In the genomic region with DNA sequence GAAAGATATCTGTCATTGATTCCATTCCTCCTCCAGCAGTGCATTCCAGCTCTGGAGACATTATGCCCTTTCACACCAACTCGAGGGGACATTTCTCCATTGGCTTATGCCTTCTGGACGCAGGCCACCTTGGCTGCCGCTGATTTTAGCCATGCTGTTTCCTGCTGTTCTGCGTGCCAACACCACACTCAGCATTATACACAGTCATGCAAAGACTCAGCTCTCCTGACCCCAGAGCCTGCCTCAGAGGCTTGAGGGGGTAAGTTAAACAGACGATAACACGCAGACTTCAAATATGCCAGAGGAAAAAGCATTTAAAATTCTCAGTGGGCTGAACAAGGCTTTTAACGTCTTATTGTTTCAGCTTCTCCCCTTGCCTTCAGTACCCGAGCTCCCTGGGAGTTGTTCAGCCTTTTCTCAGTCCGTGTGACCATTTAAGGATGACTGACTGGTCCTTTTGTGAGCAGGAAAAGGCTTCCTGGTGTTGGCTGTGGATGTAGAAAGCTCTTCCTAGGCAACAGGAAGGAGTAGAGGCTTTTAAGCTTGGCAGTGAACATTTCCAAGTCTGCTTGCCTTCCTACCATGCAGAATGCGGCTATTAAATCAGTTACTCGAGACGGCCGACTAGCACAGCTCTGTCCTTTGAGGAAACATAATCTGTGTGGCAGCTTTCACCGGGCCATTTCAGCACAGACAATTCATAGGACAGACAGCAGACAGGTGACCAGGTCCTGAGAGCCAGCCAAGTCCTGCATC, we compare ENCODE assay signal across 7 mouse cellular contexts. TPM values are rescaled to one million over a fixed set of nuclear protein-coding genes. Genes with fewer than 3 reads are reported as not detected.
A peak's percentile ranks its signal among the peaks of the same experiment; 100 is the strongest.
DNase-seq lines count a peak whose midpoint lies in the region; ATAC-seq lines count a peak whose summit lies in the region.

No protein-coding gene starts in this region.

- ATAC-seq in forebrain, embryonic 15.5 days (replicated peaks), result peak; percentile 42; the same call in 1 of the 2 replicates
- peak; percentile 91 for ATAC-seq in lung, embryonic 15.5 days (ENCODE audit: borderline replicate concordance, extremely low read depth, low FRiP score, low TSS enrichment)
- no peak for ATAC-seq in stomach, embryonic 15.5 days (ENCODE audit: insufficient read depth, low FRiP score, low read depth)
- no peak for ATAC-seq in erythroid progenitor cell, adult 5-6 weeks (replicated peaks; ENCODE audit: low FRiP score, poor library complexity, severe bottlenecking)

- peaks cover 10% of the 10 kb centered on the region; the same call in 1 of the 2 replicates for H3K4me1 ChIP-seq in brown adipose tissue, adult 24 weeks (ENCODE audit: control insufficient read depth, insufficient read depth, insufficient read length, low read length)
- peaks cover 30% of the 10 kb centered on the region for H3K4me1 ChIP-seq in forebrain, embryonic 15.5 days
- peaks cover 48% of the 10 kb centered on the region for H3K4me1 ChIP-seq in hindbrain, embryonic 10.5 days (replicated peaks)
- H3K4me1 ChIP-seq in lung, embryonic 15.5 days, result peaks cover 36% of the 10 kb centered on the region
- H3K4me1 ChIP-seq in stomach, embryonic 15.5 days, result peaks cover 12% of the 10 kb centered on the region

- no peaks in the 10 kb centered on the region for H3K9me3 ChIP-seq in forebrain, embryonic 15.5 days
- H3K9me3 ChIP-seq in hindbrain, embryonic 10.5 days, result no peaks in the 10 kb centered on the region
- H3K9me3 ChIP-seq in lung, embryonic 15.5 days, result no peaks in the 10 kb centered on the region
- H3K9me3 ChIP-seq in stomach, embryonic 15.5 days, result no peaks in the 10 kb centered on the region

- H3K36me3 ChIP-seq in forebrain, embryonic 15.5 days, result no peaks in the 10 kb centered on the region
- no peaks in the 10 kb centered on the region for H3K36me3 ChIP-seq in hindbrain, embryonic 10.5 days
- H3K36me3 ChIP-seq in lung, embryonic 15.5 days, result no peaks in the 10 kb centered on the region
- no peaks in the 10 kb centered on the region for H3K36me3 ChIP-seq in stomach, embryonic 15.5 days

- H3K27me3 ChIP-seq in forebrain, embryonic 15.5 days, result no peaks in the 10 kb centered on the region
- no peaks in the 10 kb centered on the region for H3K27me3 ChIP-seq in hindbrain, embryonic 10.5 days (ENCODE audit: insufficient read depth, poor library complexity, severe bottlenecking)
- no peaks in the 10 kb centered on the region for H3K27me3 ChIP-seq in lung, embryonic 15.5 days
- no peaks in the 10 kb centered on the region for H3K27me3 ChIP-seq in stomach, embryonic 15.5 days (replicated peaks)

- H3K27ac ChIP-seq in brown adipose tissue, adult 24 weeks (replicated peaks; ENCODE audit: low read depth, low read length), result peak overlapping the region; percentile 15
- peak overlapping the region; percentile 57 for H3K27ac ChIP-seq in forebrain, embryonic 15.5 days (replicated peaks)
- H3K27ac ChIP-seq in hindbrain, embryonic 10.5 days, result peak overlapping the region; percentile 82
- H3K27ac ChIP-seq in lung, embryonic 15.5 days, result peak overlapping the region; percentile 92
- peak overlapping the region; percentile 48 for H3K27ac ChIP-seq in stomach, embryonic 15.5 days

- peak; percentile 31 for DNase-seq in adrenal gland, adult 2 months
- DNase-seq in hindbrain, embryonic 10.5 days (ENCODE audit: low spot score), result peak; percentile 44

- no peak overlapping the region for H3K4me3 ChIP-seq in brown adipose tissue, adult 24 weeks (ENCODE audit: insufficient read depth, low read depth, low read length)
- H3K4me3 ChIP-seq in forebrain, embryonic 15.5 days, result no peak overlapping the region
- H3K4me3 ChIP-seq in hindbrain, embryonic 10.5 days, result peak overlapping the region; percentile 4
- no peak overlapping the region for H3K4me3 ChIP-seq in lung, embryonic 15.5 days
- no peak overlapping the region for H3K4me3 ChIP-seq in stomach, embryonic 15.5 days (replicated peaks)

- 8% methylated on average over 14 of the region's 14 CpGs for WGBS in forebrain, embryonic 15.5 days
- 17% methylated on average over 14 of the region's 14 CpGs for WGBS in hindbrain, embryonic 10.5 days
- 18% methylated on average over 14 of the region's 14 CpGs for WGBS in lung, embryonic 15.5 days
- WGBS in stomach, embryonic 15.5 days, result 33% methylated on average over 14 of the region's 14 CpGs

- no peak overlapping the region for H3K4me2 ChIP-seq in forebrain, embryonic 15.5 days (replicated peaks)
- peak overlapping the region; percentile 26 for H3K4me2 ChIP-seq in lung, embryonic 15.5 days
- H3K4me2 ChIP-seq in stomach, embryonic 15.5 days, result no peak overlapping the region

- no peak overlapping the region for H3K9ac ChIP-seq in forebrain, embryonic 15.5 days (replicated peaks)
- H3K9ac ChIP-seq in lung, embryonic 15.5 days, result no peak overlapping the region
- H3K9ac ChIP-seq in stomach, embryonic 15.5 days, result no peak overlapping the region

RNA-seq across cellular contexts. Expression of gene Nmnat2, which starts 59.8 kb away (rescaled TPM):
- total RNA-seq in adrenal gland, adult 2 months (2021), result 1 to 10 TPM in 1 of 2 experiments, under 1 TPM in 1; 0.78 to 1.1 TPM
- 0.84 and 1.0 TPM in 2 replicates for polyA plus RNA-seq in adrenal gland, adult 2 months (2012; rRNA removed)
- 0.25 and 1.1 TPM in 2 replicates for polyA plus RNA-seq in brown adipose tissue, adult 24 weeks (2012; ENCODE audit: insufficient read depth, insufficient read length, missing spikeins)
- polyA plus RNA-seq in forebrain, embryonic 15.5 days (2015; fragmentation: Nextera tagmentation; extraction: Ambion mirVana), result 69.5 and 71.9 TPM in 2 replicates
- polyA plus RNA-seq in hindbrain, embryonic 10.5 days (2016; fragmentation: Nextera tagmentation; extraction: Ambion mirVana), result 13.3 and 20.6 TPM in 2 replicates
- polyA plus RNA-seq in lung, embryonic 15.5 days (2015; fragmentation: Nextera tagmentation; extraction: Ambion mirVana), result 4.3 and 5.0 TPM in 2 replicates
- 1.5 and 2.4 TPM in 2 replicates for polyA plus RNA-seq in stomach, embryonic 15.5 days (2015; fragmentation: Nextera tagmentation; extraction: Ambion mirVana)
- total RNA-seq in erythroid progenitor cell, adult 5-6 weeks (2015; ENCODE audit: low replicate concordance), result not detected in 2 replicates
- not detected in 2 replicates for total RNA-seq in erythroid progenitor cell, adult 5-6 weeks (2017; ENCODE audit: low replicate concordance)

Comparison
In these comparisons a context has a peak if more than half of its experiments do, and no peak if none do; other contexts are left out.
1. H3K27ac ChIP-seq: peak in every context shown above with its lines; median percentile 92 in lung, embryonic 15.5 days; 82 in hindbrain, embryonic 10.5 days; 57 in forebrain, embryonic 15.5 days; 48 in stomach, embryonic 15.5 days; 15 in brown adipose tissue, adult 24 weeks.
2. ATAC-seq: peak in forebrain, embryonic 15.5 days (single experiment) and lung, embryonic 15.5 days (single experiment); none in stomach, embryonic 15.5 days (single experiment) and erythroid progenitor cell, adult 5-6 weeks (single experiment).